In genomic region chr19:57248781-57249180, GRCm38 (mm10) we compare ENCODE assay signal across 24 mouse cellular contexts.
DNase-seq lines count a peak whose midpoint lies in the region; ATAC-seq and TF ChIP-seq lines count a peak whose summit lies in the region.
"Had no signal": no experiment of that assay in that cellular context is flagged by ENCODE, and none has a peak within 500 bp of the region (broad histone marks: within the 10 kb centered on the region; RNA-seq: fewer than 3 reads in every experiment).

No protein-coding gene starts in this region.

- H3K9ac ChIP-seq in heart, embryonic 12.5 days = no peak overlapping the region
- H3K9ac ChIP-seq in lung, postnatal 0 days (replicated peaks; ENCODE audit: low read depth) = no peak overlapping the region
- H3K9ac ChIP-seq: forebrain, embryonic 13.5 days; heart, embryonic 15.5 days; hindbrain, embryonic 13.5 days had no signal

- no peaks in the 10 kb centered on the region for H3K27me3 ChIP-seq in heart, embryonic 12.5 days (replicated peaks)
- H3K27me3 ChIP-seq in lung, postnatal 0 days (replicated peaks; ENCODE audit: insufficient read depth, low read length) = no peaks in the 10 kb centered on the region
- H3K27me3 ChIP-seq: forebrain, embryonic 13.5 days; heart, embryonic 15.5 days; hindbrain, embryonic 13.5 days had no signal

- WGBS in heart, embryonic 12.5 days = 70% methylated on average over 5 of the region's 5 CpGs
- 60% methylated on average over 5 of the region's 5 CpGs for WGBS in lung, postnatal 0 days

- no peak overlapping the region for H3K27ac ChIP-seq in heart, embryonic 12.5 days (ENCODE audit: poor library complexity, severe bottlenecking)
- no peak overlapping the region for H3K27ac ChIP-seq in lung, postnatal 0 days (ENCODE audit: low read length)
- H3K27ac ChIP-seq: forebrain, embryonic 10.5 days; forebrain, embryonic 13.5 days; heart, embryonic 15.5 days; hindbrain, embryonic 10.5 days; hindbrain, embryonic 13.5 days had no signal

- no peak overlapping the region for H3K4me3 ChIP-seq in heart, embryonic 12.5 days
- no peak overlapping the region for H3K4me3 ChIP-seq in lung, postnatal 0 days (ENCODE audit: low read depth, low read length)
- H3K4me3 ChIP-seq: forebrain, embryonic 10.5 days; forebrain, embryonic 13.5 days; heart, embryonic 15.5 days; hindbrain, embryonic 10.5 days; hindbrain, embryonic 13.5 days had no signal

- no peak for ATAC-seq in heart, embryonic 12.5 days (ENCODE audit: insufficient number of reproducible peaks, low FRiP score)
- no peak for ATAC-seq in lung, postnatal 0 days
- ATAC-seq: CD4-positive, CD25-positive, alpha-beta regulatory T cell, adult 4 months; forebrain, embryonic 13.5 days; forebrain, embryonic 16.5 days; hindbrain, embryonic 16.5 days had no signal

- no peak overlapping the region for H3K4me2 ChIP-seq in heart, embryonic 12.5 days
- H3K4me2 ChIP-seq in lung, postnatal 0 days (replicated peaks; ENCODE audit: low read depth, low read length) = no peak overlapping the region
- H3K4me2 ChIP-seq: forebrain, embryonic 13.5 days; heart, embryonic 11.5 days; heart, embryonic 15.5 days; hindbrain, embryonic 13.5 days had no signal

- no peaks in the 10 kb centered on the region for H3K36me3 ChIP-seq in heart, embryonic 12.5 days
- no peaks in the 10 kb centered on the region for H3K36me3 ChIP-seq in lung, postnatal 0 days (ENCODE audit: insufficient read depth, low read length)
- H3K36me3 ChIP-seq: forebrain, embryonic 10.5 days; heart, embryonic 15.5 days; hindbrain, embryonic 10.5 days; hindbrain, embryonic 13.5 days had no signal

- H3K9me3 ChIP-seq in heart, embryonic 12.5 days (replicated peaks) = no peaks in the 10 kb centered on the region
- H3K9me3 ChIP-seq in lung, postnatal 0 days (ENCODE audit: low read length) = no peaks in the 10 kb centered on the region
- H3K9me3 ChIP-seq: forebrain, embryonic 10.5 days; forebrain, embryonic 13.5 days; heart, embryonic 15.5 days; hindbrain, embryonic 10.5 days; hindbrain, embryonic 13.5 days had no signal

- TF ChIP-seq CTCF in lung, postnatal 0 days (IDR thresholded peaks at IDR 0.05) = no peak

- H3K4me1 ChIP-seq in heart, embryonic 12.5 days (replicated peaks) = peaks cover 19% of the 10 kb centered on the region
- no peaks in the 10 kb centered on the region for H3K4me1 ChIP-seq in lung, postnatal 0 days (ENCODE audit: insufficient read depth, low read depth, low read length)
- H3K4me1 ChIP-seq: forebrain, embryonic 10.5 days; hindbrain, embryonic 10.5 days had no signal

- DNase-seq in heart, adult 11 months = peak; percentile 79
- peak; percentile 43 for DNase-seq in lung, postnatal 14 days
- DNase-seq in lung, postnatal 0 days (ENCODE audit: low spot score) = no peak
- peak; percentile 45 for DNase-seq in lung, postnatal 36 days
- DNase-seq in right cerebral cortex, postnatal 14 days = no peak
- DNase-seq: adrenal gland, adult 2 months; adrenal gland, postnatal 14 days; cerebellum, adult 11 months; cerebellum, postnatal 10 days; cerebellum, postnatal 36 days; gastrocnemius, postnatal 10 days; gastrocnemius, postnatal 36 days; heart, postnatal 10 days; heart, postnatal 36 days had no signal

- no peak for TF ChIP-seq EP300 in lung, postnatal 0 days (IDR thresholded peaks at IDR 0.05)

Comparison
In these comparisons a context has a peak if more than half of its experiments do, and no peak if none do; other contexts are left out.
1. DNase-seq: peak in heart, adult 11 months (single experiment), lung, postnatal 14 days (single experiment) and lung, postnatal 36 days (single experiment); none in lung, postnatal 0 days (single experiment) and right cerebral cortex, postnatal 14 days (single experiment).